Mouse (Mus musculus) hindbrain, embryonic 14.5 days (tissue): ENCODE measurements at regions not wholly inside any gene's neighbourhood (a gene's known extent, or its start where the extent isn't known, plus 50 kb on each side); places are given as distances from the start of the nearest gene placed in this dataset.

ENCODE experiments used
- ATAC-seq: fragments of 200-750 bp; cut with Nextera tagmentation; 2 replicates; pipeline ENCODE4 v1.8.0; 2017; ENCODE audit warnings: moderate number of reproducible peaks, mild to moderate bottlenecking, moderate TSS enrichment, moderate library complexity; ENCODE audit not compliant: low FRiP score
- DNase-seq: peaks from one replicate; pipeline ENCODE4 v3.0.0-alpha.2; 2015; ENCODE audit warnings: low spot score
- H3K27ac ChIP-seq: fragments of 300-500 bp; sonication (generic); 2 replicates; pipeline ENCODE4 v1.5.1; 2014; ENCODE audit warnings: mild to moderate bottlenecking, moderate library complexity
- H3K27me3 ChIP-seq: fragments of 300-500 bp; sonication (generic); 2 replicates; pipeline ENCODE4 v1.6.1; 2014; ENCODE audit warnings: mild to moderate bottlenecking, low read length, mixed read lengths; ENCODE audit not compliant: control insufficient read depth, insufficient read depth
- H3K36me3 ChIP-seq: fragments of 300-500 bp; sonication (generic); replicated peaks from 2 replicates; pipeline ENCODE4 v1.6.1; 2014; ENCODE audit not compliant: control insufficient read depth, insufficient read depth
- H3K4me1 ChIP-seq: fragments of 300-500 bp; sonication (generic); replicated peaks from 2 replicates; pipeline ENCODE4 v1.6.1; 2014; ENCODE audit warnings: antibody characterized with exemption, low read length, mixed read lengths; ENCODE audit not compliant: control insufficient read depth, insufficient read depth
- H3K4me2 ChIP-seq: fragments of 300-500 bp; sonication (generic); replicated peaks from 2 replicates; pipeline ENCODE4 v1.6.1; 2014; ENCODE audit warnings: mild to moderate bottlenecking, moderate library complexity
- H3K4me3 ChIP-seq: fragments of 300-500 bp; sonication (generic); replicated peaks from 2 replicates; pipeline ENCODE4 v1.5.1; 2014; ENCODE audit warnings: mild to moderate bottlenecking, low read length
- H3K9ac ChIP-seq: fragments of 300-500 bp; sonication (generic); 2 replicates; pipeline ENCODE4 v1.6.1; 2014
- H3K9me3 ChIP-seq: fragments of 300-500 bp; sonication (generic); 2 replicates; pipeline ENCODE4 v1.6.1; 2016; ENCODE audit warnings: low read length; ENCODE audit not compliant: control insufficient read depth
- WGBS: fragments of 180-500 bp; shearing (Covaris S2); extraction: QIAGEN DNeasy Blood & Tissue Kit; methylation state at CpG from one replicate; pipeline ENCODE4 v1.1.7; 2014; 5-methylcytosine and 5-hydroxymethylcytosine counted together

GRCm38 (mm10) chr16:25058051-25058747 lies 228.4 kb upstream of the Tprg start:
- WGBS, result 21% methylated on average over 11 of the region's 11 CpGs
- Histone ChIP-seq H3K9me3 (no peaks in the 10 kb centered on the region), H3K27me3 (peaks cover 6% of the 10 kb centered on the region; the same call in 1 of the 2 replicates), H3K9ac (peak overlapping the region; percentile 66), H3K4me3 (peak overlapping the region; percentile 46), H3K36me3 (no peaks in the 10 kb centered on the region), H3K4me1 (peaks cover 11% of the 10 kb centered on the region), H3K27ac (peak overlapping the region; percentile 85), H3K4me2 (peak overlapping the region; percentile 68)
- DNase-seq (no peak), ATAC-seq (no peak)

DNA sequence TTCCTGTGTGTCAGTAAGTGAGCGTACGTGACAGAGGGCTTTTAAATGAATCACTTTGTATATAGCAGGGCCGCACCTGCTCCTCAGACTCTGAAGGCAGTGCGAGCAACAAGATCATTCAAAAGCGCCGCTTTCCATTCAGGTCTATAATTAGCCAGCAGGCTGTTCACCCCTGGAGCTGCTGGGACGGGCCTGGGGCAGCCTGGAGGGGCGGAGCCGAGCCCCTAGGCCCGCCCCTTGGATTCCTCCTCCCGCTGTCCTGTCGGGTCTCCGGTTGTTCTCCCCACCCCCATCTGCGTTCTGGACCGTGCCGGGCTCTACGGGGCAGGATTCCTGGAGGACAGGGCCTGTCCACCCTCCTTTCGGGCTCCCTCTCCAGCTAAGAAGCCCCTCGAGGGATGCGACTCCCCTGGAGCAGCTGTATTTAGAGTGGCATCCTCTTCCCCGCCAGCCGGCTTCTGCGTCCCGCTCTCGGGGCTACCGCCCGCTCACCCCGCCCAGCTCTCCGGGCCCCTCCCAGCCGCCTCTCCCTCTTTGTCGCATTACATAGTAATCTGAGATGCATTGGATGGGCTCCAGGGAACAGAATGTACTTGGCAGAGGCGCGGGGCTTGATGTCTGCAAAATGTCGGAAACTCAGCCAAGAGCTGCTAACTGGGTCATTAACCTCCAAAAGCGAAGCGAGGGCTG lies 227.7 kb upstream of the Tprg start:
- peak; percentile 94 for ATAC-seq

DNA sequence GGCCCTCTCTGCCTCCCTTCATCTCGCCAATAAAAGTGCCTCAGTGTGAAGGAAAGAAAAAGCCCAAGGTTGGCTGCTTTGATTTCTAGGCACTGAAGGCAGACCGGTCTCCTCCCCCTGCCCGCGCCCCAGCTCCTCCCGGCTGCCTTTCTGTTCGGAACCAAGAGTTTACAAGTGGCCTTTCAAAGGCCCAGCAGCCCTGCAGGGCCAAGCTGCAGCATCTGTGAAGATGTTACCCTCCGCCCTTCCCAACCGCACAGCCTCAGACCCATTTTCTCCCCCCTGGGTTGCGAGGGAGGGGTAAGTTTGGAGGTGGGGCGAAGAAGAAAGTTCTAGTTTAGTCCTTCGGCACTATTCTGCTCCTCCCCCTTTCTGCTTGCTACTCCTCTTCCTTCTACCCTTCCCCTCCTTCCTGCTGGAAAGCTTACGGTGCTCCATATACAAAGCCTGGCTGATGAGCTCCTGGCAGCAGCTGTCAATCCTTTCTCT lies 227.1 kb upstream of the Tprg start:
- Histone ChIP-seq H3K36me3 (no peaks in the 10 kb centered on the region), H3K9me3 (no peaks in the 10 kb centered on the region), H3K4me2 (peak overlapping the region; percentile 68), H3K27ac (peak overlapping the region; percentile 85), H3K27me3 (peaks cover 6% of the 10 kb centered on the region; the same call in 1 of the 2 replicates), H3K4me1 (peaks cover 11% of the 10 kb centered on the region), H3K9ac (peak overlapping the region; percentile 66), H3K4me3 (peak overlapping the region; percentile 46)
- DNase-seq, result no peak
- ATAC-seq, result no peak; the same call in 1 of the 2 replicates
- WGBS, result under 1% methylated on average over 12 of the region's 12 CpGs

More for the DNA sequence above, 227.7 kb upstream of the Tprg start:
- peak; percentile 95 for DNase-seq
- no peaks in the 10 kb centered on the region for H3K36me3 ChIP-seq
- under 1% methylated on average over 35 of the region's 36 CpGs for WGBS
- H3K9ac ChIP-seq, result peak overlapping the region; percentile 66
- H3K9me3 ChIP-seq, result no peaks in the 10 kb centered on the region
- peak overlapping the region; percentile 68 for H3K4me2 ChIP-seq
- H3K4me1 ChIP-seq, result peaks cover 11% of the 10 kb centered on the region
- H3K27me3 ChIP-seq, result peaks cover 6% of the 10 kb centered on the region; the same call in 1 of the 2 replicates
- H3K27ac ChIP-seq, result peak overlapping the region; percentile 85
- H3K4me3 ChIP-seq, result peak overlapping the region; percentile 46

- H3K9me3 ChIP-seq, result no peaks in the 10 kb centered on the region
- no peak overlapping the region for H3K9ac ChIP-seq
- H3K4me2 ChIP-seq, result no peak overlapping the region
- no peak overlapping the region for H3K4me3 ChIP-seq
- no peak for DNase-seq
- WGBS, result 74% methylated on average over 8 of the region's 8 CpGs
- peaks cover 11% of the 10 kb centered on the region for H3K4me1 ChIP-seq
- no peak for ATAC-seq
- H3K27me3 ChIP-seq, result peaks cover 9% of the 10 kb centered on the region; the same call in 1 of the 2 replicates
- H3K36me3 ChIP-seq, result no peaks in the 10 kb centered on the region
- H3K27ac ChIP-seq, result no peak overlapping the region
Measured at GRCm38 (mm10) chr16:25060266-25060665, 226.4 kb upstream of the Tprg start.

DNA sequence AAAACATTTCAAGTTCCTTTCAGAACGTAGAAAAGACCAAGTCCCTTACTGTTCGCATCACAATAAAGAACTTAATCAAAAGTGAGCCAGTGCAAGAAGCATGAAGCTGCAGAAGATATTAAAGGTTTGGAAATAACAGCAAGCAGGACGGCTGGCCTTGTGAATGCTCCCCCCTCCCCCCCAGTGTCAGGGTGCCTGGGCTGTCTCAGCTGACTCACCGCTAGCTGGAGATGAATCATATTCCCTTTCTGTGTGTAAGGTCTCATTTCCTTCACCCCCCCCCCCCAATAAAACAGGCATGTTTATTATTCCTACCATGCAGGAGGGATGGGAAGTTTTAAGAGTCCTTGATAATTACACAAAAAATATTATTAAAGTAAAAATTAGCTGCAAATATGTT lies 225.0 kb upstream of the Tprg start:
- 80% methylated on average over 4 of the region's 4 CpGs for WGBS
- no peak for ATAC-seq

DNA sequence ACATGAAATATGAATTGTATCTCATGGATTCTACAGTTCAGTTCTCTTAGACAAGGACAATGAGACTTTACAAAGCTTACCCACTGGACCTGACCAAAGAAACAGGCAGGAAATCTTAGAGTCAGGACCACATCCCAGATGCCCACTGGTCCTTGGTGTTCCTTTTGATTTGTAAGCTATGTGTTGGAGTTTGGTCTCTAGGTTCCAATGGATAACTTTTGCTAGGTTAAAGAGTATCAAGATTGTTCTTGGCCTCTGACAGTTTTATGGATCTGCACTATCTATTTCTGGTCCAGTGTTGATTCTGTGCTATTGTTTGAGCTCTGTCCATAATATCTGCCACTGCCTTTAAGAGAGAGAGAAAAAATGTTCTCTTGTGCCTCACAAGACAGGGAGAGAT lies 222.6 kb upstream of the Tprg start:
- H3K27me3 ChIP-seq, result 0 out of 2 replicates have a peak, but pooled peaks cover 5% of the 10 kb centered on the region
- H3K9me3 ChIP-seq, result no peaks in the 10 kb centered on the region
- DNase-seq (no peak), ATAC-seq (no peak)
- no peak overlapping the region for H3K9ac ChIP-seq
- no peak overlapping the region for H3K4me3 ChIP-seq
- peaks cover 4% of the 10 kb centered on the region; the same call in 1 of the 2 replicates for H3K4me1 ChIP-seq
- no peak overlapping the region for H3K27ac ChIP-seq
- H3K36me3 ChIP-seq, result no peaks in the 10 kb centered on the region
- H3K4me2 ChIP-seq, result no peak overlapping the region

More for the DNA sequence above, 225.0 kb upstream of the Tprg start:
- H3K4me1 ChIP-seq, result peaks cover 11% of the 10 kb centered on the region
- H3K36me3 ChIP-seq, result no peaks in the 10 kb centered on the region
- H3K4me2 ChIP-seq, result no peak overlapping the region
- no peak overlapping the region for H3K9ac ChIP-seq
- peaks cover 11% of the 10 kb centered on the region; the same call in 1 of the 2 replicates for H3K27me3 ChIP-seq
- H3K4me3 ChIP-seq, result no peak overlapping the region
- H3K27ac ChIP-seq, result no peak overlapping the region
- no peak for DNase-seq
- H3K9me3 ChIP-seq, result no peaks in the 10 kb centered on the region

- Histone ChIP-seq H3K27me3 (0 out of 2 replicates have a peak, but pooled peaks cover 5% of the 10 kb centered on the region), H3K4me3 (no peak overlapping the region), H3K27ac (no peak overlapping the region), H3K9ac (no peak overlapping the region), H3K36me3 (no peaks in the 10 kb centered on the region), H3K9me3 (no peaks in the 10 kb centered on the region), H3K4me1 (peaks cover 2% of the 10 kb centered on the region; the same call in 1 of the 2 replicates), H3K4me2 (no peak overlapping the region)
- ATAC-seq, result peak; percentile 76
- 16% methylated on average over 4 of the region's 4 CpGs for WGBS
- peak; percentile 92 for DNase-seq
Measured at GRCm38 (mm10) chr16:25064538-25064937, 222.1 kb upstream of the Tprg start.

DNA sequence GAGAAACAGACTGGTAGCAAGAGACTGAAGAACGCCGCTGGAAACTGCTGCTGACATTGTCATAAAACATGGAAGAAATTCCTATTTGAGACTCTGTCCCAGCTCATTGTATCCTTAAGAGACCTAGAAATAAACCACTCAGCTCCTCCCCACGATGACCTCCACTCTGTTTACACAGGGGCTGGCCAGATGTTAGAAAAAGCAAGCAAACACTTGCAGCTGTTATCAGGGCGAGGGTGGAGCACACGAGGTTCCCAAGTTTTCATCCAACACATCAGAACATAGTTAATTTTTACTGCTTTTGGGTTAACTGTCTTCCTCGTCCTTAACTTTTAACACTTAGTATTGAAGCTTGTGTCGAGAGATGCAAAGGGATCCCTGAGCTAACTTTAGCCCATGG lies 219.8 kb upstream of the Tprg start:
- Histone ChIP-seq H3K36me3 (no peaks in the 10 kb centered on the region), H3K9me3 (no peaks in the 10 kb centered on the region), H3K27ac (no peak overlapping the region), H3K9ac (no peak overlapping the region), H3K27me3 (0 out of 2 replicates have a peak, but pooled peaks cover 5% of the 10 kb centered on the region), H3K4me3 (no peak overlapping the region), H3K4me1 (no peaks in the 10 kb centered on the region), H3K4me2 (no peak overlapping the region)
- DNase-seq (no peak), ATAC-seq (no peak)
- 78% methylated on average over 7 of the region's 7 CpGs for WGBS
